Mouse (Mus musculus): ENCODE data around the gene Tenm2. TPM values are rescaled to one million over a fixed set of nuclear protein-coding genes. Genes with fewer than 3 reads are reported as not detected.

Gene Tenm2
- polyA plus RNA-seq, 1 experiment = 0.13 TPM

DNA sequence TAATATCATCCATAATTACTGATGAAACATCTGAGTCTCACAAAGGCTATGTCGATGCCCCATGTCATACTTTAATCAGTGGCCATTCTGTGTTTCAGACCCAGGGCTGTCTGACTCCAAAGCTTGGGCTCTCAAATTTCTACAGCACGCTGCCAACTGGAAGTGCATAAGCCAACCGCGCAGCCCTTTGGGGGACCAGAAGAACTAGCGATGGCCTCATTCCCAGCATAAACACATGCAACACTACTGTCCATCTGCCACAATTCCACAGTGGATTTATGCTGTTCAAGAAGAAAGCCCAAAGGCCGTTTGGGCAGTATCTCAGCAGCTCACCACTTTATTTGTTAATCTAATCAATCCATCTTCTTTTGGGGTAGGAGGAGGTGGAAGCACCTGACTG is 678.4 kb downstream of the Tenm2 start:
- Histone ChIP-seq H3K36me3 (ENCODE audit: control insufficient read depth, insufficient read depth, low read length) (no peaks in the 10 kb centered on the region), H3K4me1 (ENCODE audit: control insufficient read depth, insufficient read depth, insufficient read length, low read length) (no peaks in the 10 kb centered on the region), H3K27me3 (ENCODE audit: control insufficient read depth, insufficient read depth, low read length) (no peaks in the 10 kb centered on the region), H3K27ac (ENCODE audit: insufficient read depth, low read depth, low read length) (no peak overlapping the region), H3K4me3 (ENCODE audit: low read depth, low read length) (no peak overlapping the region)
- 77% methylated on average over 6 of the region's 6 CpGs for WGBS
- TF ChIP-seq CTCF (IDR thresholded peaks at IDR 0.05; ENCODE audit: extremely low read depth, insufficient read length, insufficient replicate concordance, low read depth, low read length) = no peak
- no peak for TF ChIP-seq POLR2A (IDR thresholded peaks at IDR 0.05; ENCODE audit: low read depth, low read length)

GRCm38 (mm10) chr11:36553286-36553685 is 682.5 kb downstream of the Tenm2 start:
- Histone ChIP-seq H3K36me3 (ENCODE audit: control insufficient read depth, insufficient read depth, low read length) (no peaks in the 10 kb centered on the region), H3K27me3 (ENCODE audit: control insufficient read depth, insufficient read depth, low read length) (no peaks in the 10 kb centered on the region), H3K4me3 (ENCODE audit: low read depth, low read length) (no peak overlapping the region), H3K4me1 (ENCODE audit: control insufficient read depth, insufficient read depth, insufficient read length, low read length) (no peaks in the 10 kb centered on the region), H3K27ac (ENCODE audit: insufficient read depth, low read depth, low read length) (no peak overlapping the region)
- TF ChIP-seq CTCF (IDR thresholded peaks at IDR 0.05; ENCODE audit: extremely low read depth, insufficient read length, insufficient replicate concordance, low read depth, low read length) (no peak), POLR2A (IDR thresholded peaks at IDR 0.05; ENCODE audit: low read depth, low read length) (no peak)
- WGBS = 73% methylated on average over 5 of the region's 5 CpGs

- no peak overlapping the region for H3K27ac ChIP-seq (ENCODE audit: insufficient read depth, low read depth, low read length)
- no peaks in the 10 kb centered on the region for H3K4me1 ChIP-seq (ENCODE audit: control insufficient read depth, insufficient read depth, insufficient read length, low read length)
- no peaks in the 10 kb centered on the region for H3K36me3 ChIP-seq (ENCODE audit: control insufficient read depth, insufficient read depth, low read length)
- H3K27me3 ChIP-seq (ENCODE audit: control insufficient read depth, insufficient read depth, low read length) = no peaks in the 10 kb centered on the region
- no peak for TF ChIP-seq POLR2A (IDR thresholded peaks at IDR 0.05; ENCODE audit: low read depth, low read length)
- H3K4me3 ChIP-seq (ENCODE audit: low read depth, low read length) = no peak overlapping the region
- 86% methylated on average over 4 of the region's 4 CpGs for WGBS
Measured at GRCm38 (mm10) chr11:36550649-36551048, 685.1 kb downstream of the Tenm2 start.

DNA sequence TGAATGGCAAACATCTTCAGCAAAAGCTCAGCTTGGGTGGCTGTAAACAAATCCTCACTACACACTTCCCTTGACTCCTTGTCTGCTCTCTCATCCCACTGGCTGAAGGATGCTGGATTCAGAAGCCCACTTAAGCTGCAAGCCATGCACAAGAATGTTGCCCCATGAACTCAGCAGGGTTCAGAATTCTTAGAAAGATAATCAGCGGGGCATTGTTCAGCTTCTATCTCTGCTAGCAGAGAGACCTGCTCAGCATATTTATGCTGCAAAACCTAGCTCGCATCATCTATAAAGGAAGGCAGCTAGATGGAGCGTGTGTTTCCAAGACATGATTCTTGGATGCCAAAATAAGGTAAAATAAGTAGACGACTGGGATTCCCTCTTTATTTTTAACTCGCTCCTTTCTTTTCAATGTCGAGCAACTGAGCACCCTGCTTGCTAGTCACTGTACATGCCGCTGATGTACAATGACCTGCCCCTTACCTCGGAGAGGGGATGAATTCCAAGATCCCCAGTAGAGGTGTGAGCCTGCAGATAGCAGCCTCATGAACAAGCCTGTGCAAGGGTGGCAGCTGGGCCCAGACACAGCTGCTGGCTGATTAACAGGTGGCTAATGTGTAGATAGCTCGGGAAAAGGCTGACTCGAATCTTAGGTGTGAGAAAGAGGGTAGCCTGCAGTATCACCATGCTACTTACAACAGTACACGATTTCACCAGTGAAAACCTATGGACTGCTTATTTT is 686.2 kb downstream of the Tenm2 start:
- no peak overlapping the region for H3K4me3 ChIP-seq (ENCODE audit: low read depth, low read length)

GRCm38 (mm10) chr11:36548139-36548538 is 687.6 kb downstream of the Tenm2 start:
- Histone ChIP-seq H3K36me3 (ENCODE audit: control insufficient read depth, insufficient read depth, low read length) (no peaks in the 10 kb centered on the region), H3K4me1 (ENCODE audit: control insufficient read depth, insufficient read depth, insufficient read length, low read length) (no peaks in the 10 kb centered on the region), H3K4me3 (ENCODE audit: low read depth, low read length) (no peak overlapping the region), H3K27ac (ENCODE audit: insufficient read depth, low read depth, low read length) (no peak overlapping the region), H3K27me3 (ENCODE audit: control insufficient read depth, insufficient read depth, low read length) (no peaks in the 10 kb centered on the region)
- WGBS = 64% methylated on average over 4 of the region's 4 CpGs
- no peak for TF ChIP-seq CTCF (IDR thresholded peaks at IDR 0.05; ENCODE audit: extremely low read depth, insufficient read length, insufficient replicate concordance, low read depth, low read length)
- TF ChIP-seq POLR2A (IDR thresholded peaks at IDR 0.05; ENCODE audit: low read depth, low read length) = no peak

More for the DNA sequence above, 686.2 kb downstream of the Tenm2 start:
- WGBS = 80% methylated on average over 11 of the region's 11 CpGs
- no peaks in the 10 kb centered on the region for H3K36me3 ChIP-seq (ENCODE audit: control insufficient read depth, insufficient read depth, low read length)
- H3K27me3 ChIP-seq (ENCODE audit: control insufficient read depth, insufficient read depth, low read length) = no peaks in the 10 kb centered on the region
- TF ChIP-seq CTCF (IDR thresholded peaks at IDR 0.05; ENCODE audit: extremely low read depth, insufficient read length, insufficient replicate concordance, low read depth, low read length) (no peak), POLR2A (IDR thresholded peaks at IDR 0.05; ENCODE audit: low read depth, low read length) (no peak)
- no peak overlapping the region for H3K27ac ChIP-seq (ENCODE audit: insufficient read depth, low read depth, low read length)
- H3K4me1 ChIP-seq (ENCODE audit: control insufficient read depth, insufficient read depth, insufficient read length, low read length) = no peaks in the 10 kb centered on the region

GRCm38 (mm10) chr11:36538144-36538543 is 697.6 kb downstream of the Tenm2 start:
- 75% methylated on average over 4 of the region's 4 CpGs for whole genome bisulfite sequencing
- Histone ChIP-seq H3K36me3 (ENCODE audit: control insufficient read depth, insufficient read depth, low read length) (no peaks in the 10 kb centered on the region), H3K4me1 (ENCODE audit: control insufficient read depth, insufficient read depth, insufficient read length, low read length) (no peaks in the 10 kb centered on the region), H3K27me3 (ENCODE audit: control insufficient read depth, insufficient read depth, low read length) (no peaks in the 10 kb centered on the region), H3K27ac (ENCODE audit: insufficient read depth, low read depth, low read length) (no peak overlapping the region), H3K4me3 (ENCODE audit: low read depth, low read length) (no peak overlapping the region)
- no peak for TF ChIP-seq CTCF (IDR thresholded peaks at IDR 0.05; ENCODE audit: extremely low read depth, insufficient read length, insufficient replicate concordance, low read depth, low read length)
- TF ChIP-seq POLR2A (IDR thresholded peaks at IDR 0.05; ENCODE audit: low read depth, low read length) = no peak

GRCm38 (mm10) chr11:36537573-36538133 is 698.1 kb downstream of the Tenm2 start:
- TF ChIP-seq POLR2A (IDR thresholded peaks at IDR 0.05; ENCODE audit: low read depth, low read length) = no peak
- no peak for TF ChIP-seq CTCF (IDR thresholded peaks at IDR 0.05; ENCODE audit: extremely low read depth, insufficient read length, insufficient replicate concordance, low read depth, low read length)
- WGBS = 88% methylated on average over 9 of the region's 9 CpGs
- Histone ChIP-seq H3K36me3 (ENCODE audit: control insufficient read depth, insufficient read depth, low read length) (no peaks in the 10 kb centered on the region), H3K27me3 (ENCODE audit: control insufficient read depth, insufficient read depth, low read length) (no peaks in the 10 kb centered on the region), H3K27ac (ENCODE audit: insufficient read depth, low read depth, low read length) (no peak overlapping the region), H3K4me1 (ENCODE audit: control insufficient read depth, insufficient read depth, insufficient read length, low read length) (no peaks in the 10 kb centered on the region), H3K4me3 (ENCODE audit: low read depth, low read length) (no peak overlapping the region)

Measured in small intestine, adult 2 months (tissue).